Mouse (Mus musculus): ENCODE measurements around the gene Cks2.
"Not testable (repeated sequence)": the region's sequence is repeated elsewhere in the genome, so short reads cannot be mapped to it uniquely, and the experiment has no call there.

Gene Cks2

DNA sequence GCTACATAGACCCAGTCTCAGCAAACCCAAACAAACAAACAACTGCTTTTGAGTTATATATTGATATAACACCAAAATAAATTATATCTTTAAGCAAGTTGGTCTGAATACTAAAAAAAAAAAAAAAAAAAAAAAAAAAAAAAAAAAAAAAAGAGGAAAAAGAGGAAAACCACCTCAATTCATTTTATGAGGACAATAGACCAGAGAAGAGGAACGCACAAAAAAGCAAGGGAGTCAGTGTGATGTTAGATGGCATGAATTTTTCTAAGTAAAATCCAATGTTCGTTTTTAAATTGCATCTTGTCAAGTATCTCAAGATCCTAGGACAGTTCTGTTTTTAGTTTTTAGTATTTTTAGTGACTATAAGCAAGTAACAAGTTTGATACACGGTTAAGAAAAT, 3.6 kb upstream of the Cks2 start:
- DNase-seq = no peak

DNA sequence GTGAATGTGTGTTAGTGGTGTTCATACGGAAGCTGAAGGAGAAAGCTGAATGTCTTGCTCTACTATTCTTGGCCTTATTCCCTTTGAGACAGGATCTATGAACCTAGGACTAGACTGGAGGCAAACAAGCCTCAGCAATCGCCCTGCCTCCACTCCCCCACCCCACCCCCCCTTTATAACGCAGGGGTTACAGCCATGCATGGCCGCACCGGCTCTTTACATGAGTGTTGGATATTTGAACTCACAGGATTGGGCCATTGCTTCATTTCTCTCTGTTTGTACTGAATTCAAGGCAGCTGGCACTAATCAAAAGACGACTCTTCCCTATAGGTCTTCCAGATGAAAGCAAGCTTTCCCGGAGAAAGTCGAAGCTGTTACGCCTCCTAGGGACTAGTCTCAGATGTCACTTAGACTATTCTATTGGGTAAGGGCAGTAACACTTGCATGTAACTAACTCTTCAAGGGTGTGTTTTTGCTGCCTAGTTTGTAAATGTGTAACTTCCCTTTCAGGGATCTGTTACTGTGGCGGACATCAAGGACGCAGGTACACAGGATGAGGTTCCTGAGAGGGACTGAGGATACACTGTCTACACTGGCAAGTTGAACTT, 2.8 kb upstream of the Cks2 start:
- peak; percentile 57 for DNase-seq

DNA sequence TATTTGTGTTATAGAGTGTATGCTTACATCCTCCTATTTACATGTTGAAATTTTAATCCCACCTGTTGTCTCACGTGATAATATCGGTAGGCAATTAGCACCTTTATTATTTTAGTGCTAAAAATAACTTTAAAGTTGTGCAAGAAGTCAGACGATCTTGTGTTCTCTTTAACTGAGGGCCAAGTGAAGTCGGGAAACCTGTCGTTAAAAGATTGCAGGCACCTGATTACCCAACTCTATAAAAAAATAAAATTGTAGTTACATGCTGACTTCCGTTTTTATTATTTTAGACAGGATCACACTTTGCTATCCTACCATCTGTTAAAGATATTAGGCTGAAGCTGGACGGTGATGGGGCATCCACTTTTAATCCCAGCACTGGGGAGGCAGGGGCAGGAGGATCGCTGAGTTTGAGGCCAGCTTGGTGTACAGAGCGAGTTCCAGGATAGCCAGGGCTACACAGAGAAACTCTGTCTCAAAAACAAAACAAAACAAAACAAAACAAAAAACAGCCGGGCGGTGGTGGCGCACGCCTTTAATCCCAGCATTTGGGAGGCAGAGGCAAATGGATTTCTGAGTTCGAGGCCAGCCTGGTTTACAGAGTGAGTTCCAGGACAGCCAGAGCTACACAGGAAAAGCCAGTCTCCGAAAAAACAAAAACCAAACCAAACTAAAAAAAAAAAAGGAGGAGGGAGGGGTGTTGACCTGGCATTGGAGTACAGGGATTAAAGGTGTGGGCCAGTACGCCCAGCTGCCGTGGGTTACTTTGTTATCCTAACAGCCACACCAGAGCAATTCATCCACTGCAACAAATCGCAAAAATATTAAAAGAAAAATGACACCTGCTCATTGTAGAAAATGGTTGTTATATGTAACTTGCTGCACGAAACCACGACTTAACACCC, 856 bp upstream of the Cks2 start:
- no peak for DNase-seq

DNA sequence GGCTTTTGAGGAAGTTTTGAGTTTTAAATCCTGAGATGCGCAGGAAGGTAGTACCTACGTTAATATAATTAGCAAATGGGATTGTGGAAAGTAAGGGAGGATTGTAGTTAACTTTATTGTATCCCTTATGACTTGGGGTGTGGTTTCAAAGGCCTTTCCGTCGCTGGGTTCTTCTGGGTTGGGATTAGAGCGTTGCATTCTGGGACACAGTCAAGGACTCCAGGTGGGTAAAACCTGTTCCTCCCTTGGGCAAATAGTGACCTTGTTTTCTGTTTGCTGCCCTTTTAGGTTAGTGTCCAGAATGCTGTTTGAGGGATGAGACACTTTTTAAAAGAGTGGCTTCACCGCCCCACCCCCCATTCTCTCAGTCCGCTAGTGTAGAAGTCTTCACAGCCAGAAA, 840 bp downstream of the Cks2 start:
- DNase-seq = no peak

DNA sequence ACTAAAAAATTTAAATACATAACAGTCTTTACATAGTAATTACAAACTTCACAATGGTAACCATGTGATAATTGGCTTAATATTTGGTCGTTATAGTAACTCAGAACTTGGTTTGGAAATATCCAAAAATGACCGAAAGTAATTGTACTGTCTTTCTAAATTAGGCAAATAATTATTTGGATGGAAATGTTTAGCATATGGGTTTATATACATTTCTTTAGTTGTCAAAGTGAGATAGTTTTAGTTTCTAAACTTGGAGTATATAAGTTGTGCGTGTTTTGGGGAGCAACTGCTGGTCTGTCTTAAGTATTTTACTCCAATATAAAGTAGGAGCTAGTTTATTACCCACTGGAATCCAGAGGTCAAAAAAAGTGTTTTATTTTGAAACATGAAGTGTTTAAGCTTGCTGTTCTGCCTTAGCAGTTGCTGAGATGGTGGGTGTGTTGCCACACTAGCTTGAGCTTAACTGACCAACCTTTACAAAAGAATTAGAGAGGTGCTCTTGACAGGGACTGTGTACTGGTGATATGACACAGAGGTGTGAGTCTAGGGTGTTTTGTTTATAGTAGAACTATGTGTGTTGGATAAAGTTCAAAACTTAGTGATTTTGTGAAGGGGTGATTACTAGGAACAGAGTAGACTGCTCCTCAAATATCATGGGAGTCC, 1.5 kb downstream of the Cks2 start:
- DNase-seq = no peak

DNA sequence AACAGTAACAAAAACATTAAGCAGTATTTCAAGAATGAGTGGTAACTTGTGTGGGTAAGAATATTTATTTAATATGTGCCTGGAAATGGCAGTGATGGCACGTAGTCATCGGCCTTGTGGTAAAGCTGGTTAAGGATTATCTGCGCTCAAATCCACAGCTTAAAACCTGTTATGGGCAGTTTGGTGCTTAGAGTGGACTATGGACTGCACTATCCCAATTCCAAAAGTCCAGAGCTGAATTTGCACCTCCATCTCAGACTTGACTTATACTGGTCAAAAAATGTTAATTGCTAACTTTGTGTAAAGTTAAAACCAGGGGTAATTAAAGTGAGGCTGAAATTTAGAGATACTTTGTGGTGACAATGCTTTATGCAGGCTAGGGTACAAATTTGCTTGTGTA, 2.7 kb downstream of the Cks2 start:
- peak; percentile 61 for DNase-seq

DNA sequence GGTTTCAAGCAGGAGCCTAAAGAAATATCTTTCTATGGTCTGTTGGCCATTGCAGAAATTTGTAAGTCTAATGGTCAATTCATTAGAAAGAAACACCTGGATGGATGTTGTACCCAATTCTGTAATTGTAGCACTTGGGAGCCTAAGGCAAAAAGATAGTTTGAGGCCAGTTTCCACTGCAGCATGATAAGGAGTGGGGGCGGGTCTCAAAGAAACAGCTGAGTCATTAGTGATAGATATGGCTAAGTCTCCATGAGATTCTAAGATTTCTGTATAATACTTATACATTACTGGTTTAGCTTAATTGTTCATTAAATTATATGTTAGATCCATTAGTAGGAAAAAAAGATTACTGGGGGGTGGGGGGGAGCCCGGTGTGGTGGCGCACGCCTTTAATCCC, 3.2 kb downstream of the Cks2 start:
- DNase-seq = no peak

DNA sequence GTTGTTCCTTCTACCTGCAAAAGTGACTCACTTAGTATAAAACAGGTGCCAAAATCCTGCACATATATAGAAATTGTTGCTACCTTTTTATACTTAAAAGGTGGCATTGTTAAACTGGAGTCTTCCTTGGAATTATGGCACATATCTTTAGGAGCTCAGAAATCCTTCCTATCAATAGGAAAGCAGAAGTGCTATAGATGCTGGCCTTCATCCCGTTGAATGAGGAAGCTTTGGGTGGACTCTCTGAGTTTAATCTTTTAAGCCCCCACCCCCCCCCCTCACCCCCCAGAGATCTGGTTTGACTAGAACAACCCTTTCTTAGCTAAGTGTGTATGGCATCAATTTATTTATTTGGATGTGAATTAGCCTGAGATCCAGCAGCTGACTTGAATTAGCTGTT, 4.7 kb downstream of the Cks2 start:
- DNase-seq = no peak

DNA sequence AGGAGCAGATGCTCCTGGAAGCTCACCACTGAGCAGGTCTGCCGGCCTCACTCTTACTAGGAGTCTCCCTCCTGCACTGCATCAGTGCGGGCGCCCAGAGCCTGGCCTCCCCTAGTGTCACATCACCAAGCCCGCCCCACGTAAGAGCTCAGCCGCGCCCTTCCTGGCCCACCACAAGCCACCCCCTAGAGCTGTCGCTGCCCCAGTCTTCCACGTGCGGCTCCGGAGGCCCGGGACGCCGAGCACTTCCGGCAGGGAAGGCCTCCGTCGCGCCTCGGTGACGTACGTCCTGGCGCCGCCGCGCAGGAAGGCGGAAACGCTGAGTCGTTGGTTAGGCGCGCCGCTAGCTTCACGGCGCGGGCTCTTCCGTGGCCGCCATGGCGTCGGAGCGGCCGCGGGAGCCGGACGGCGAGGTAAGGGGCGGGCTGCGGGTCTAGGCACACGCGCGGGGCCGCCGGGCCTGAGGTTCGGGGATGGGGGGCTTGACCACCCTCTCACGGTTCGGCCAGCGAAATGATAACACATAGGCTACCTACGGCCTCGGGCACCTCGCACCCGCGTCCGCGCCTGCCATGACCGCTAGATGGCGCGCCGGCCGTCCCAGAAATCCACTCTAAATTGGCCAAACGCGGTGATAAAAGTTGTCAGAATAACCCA, 6.5 kb downstream of the Cks2 start, which contains the start of gene Secisbp2:
Secisbp2 (plus strand) TSS at position 290 of the 657 bp plus-strand sequence.
- peak; percentile 95 for DNase-seq

DNA sequence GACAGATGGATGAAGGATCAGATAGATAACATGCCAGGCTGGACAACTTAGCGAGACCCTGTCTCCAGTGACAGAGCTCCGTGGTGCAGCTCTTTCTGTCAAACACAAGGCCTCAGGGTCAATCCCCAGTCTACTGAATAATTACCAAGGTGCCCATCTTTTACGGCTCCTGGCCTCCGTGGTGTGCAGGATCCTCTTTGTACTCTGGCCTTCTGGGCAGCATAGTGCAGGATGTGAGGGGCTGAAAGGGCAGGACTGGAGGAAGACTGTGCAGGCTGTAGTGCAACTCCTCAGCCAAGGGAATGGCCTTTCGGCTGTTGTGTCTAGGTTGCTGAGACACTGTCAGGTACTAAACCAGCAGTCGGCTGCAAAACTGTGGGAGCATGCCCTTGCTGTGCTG, 8.1 kb downstream of the Cks2 start:
- no peak for DNase-seq

DNA sequence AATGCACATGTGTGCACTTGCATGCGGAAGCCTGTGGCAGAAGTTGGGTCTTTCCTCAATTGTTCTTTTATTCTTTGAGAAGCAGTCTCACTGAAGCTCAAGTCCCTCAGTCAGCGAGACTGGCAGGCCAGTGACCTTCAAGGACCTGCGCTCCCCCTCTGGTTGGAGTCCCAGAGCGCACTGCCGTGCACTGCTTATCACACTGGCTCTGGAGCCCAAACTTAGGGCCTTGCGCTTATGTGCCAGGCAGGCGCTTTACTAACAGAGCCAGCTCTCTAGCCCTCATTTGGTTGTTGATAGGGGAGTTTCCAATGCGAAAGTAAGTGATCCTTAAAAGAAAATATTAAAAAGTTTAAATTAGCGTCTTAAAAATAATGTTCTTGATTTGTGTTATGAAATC, 8.9 kb downstream of the Cks2 start:
- no peak for DNase-seq

DNA sequence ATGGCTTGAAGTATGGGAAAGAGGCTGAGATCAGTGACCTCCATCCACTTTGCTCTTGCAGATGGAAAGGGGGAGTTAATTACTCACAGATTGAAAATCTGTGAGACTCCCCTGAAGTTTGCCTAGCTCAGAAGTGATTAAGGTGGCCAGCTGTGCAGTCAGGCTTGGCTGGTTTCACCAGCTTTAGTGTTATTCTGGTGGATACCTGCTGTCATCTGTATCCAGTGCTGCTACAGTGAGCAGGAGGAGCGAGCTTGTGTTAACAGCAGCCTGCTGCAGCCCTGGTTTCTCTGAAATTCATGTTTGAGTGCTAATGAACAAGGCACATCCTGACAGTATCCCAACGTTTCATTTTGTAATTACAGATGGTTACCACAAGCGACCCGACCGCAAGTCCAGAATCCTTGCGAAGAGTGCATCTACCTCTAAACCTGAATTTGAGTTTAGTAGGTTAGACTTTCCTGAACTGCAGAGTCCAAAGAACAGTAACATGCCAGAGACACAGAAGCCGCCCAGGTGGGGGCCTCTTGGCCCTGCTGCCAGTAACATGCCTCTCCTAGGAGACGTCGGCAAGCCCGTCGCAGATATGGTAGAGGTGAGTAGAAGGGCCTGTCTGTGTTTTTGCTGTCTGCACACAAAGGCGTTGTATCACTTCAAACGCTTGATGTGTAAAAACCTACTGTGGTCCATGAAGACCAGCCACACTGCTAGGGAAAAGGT, 11.6 kb downstream of the Cks2 start:
- DNase-seq = peak; percentile 54

DNA sequence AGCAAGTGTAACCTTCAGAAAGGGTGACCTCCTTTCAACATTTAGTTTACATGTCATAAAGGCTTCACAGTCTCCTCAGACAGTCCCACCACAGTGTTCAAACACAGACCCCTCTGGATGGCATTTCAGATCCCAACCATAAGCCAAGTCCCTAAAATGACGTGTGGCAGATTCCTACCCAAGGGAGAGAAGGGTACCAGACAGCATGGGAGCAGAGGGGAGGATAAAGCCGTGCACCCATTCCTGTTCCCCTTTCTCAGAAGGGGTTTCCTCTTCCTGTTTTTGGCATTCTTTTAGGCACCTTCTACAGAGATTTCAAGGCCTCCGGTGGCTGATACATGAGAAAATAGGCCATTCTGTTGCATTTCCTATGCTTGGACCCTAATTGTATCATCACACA, 13.1 kb downstream of the Cks2 start:
- no peak for DNase-seq

DNA sequence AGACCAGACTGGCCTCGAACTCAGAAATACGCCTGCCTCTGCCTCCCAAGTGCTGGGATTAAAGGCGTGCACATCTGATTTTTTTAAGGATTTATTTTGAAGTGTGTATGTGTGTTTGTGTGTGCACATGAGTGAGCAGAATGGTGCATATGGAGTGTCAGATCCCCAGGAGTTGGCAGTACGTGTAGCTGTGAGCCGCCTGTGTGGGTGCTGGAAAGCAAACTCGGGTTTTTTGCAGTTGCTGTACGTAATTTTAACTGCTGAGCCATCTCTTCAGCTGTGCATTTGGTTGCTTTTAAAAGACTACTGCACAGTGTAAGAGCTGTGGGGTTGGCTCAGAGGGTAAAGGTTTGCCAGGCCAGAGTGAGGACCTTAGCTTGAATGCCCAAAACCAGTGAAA, 14.5 kb downstream of the Cks2 start:
- no peak for DNase-seq

DNA sequence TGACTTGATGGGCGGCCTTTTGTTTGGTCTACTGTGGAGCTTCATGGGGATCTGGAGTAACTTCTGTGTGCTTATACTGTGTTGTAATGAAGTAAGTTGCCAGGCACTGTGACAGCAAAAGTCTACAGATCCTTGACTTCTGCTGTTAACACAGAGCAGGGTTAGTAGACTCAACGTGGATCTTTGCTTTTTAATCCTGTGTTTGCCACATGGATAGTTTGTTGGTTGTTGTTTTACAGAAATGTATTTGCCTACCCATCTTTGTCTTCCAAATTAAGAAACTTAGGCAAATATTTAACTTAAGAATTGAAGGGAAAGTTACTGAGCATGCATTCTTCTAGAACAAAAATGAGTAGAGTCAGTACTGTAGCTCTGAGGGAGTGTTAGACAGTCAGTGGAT, 18.5 kb downstream of the Cks2 start:
- no peak for DNase-seq

DNA sequence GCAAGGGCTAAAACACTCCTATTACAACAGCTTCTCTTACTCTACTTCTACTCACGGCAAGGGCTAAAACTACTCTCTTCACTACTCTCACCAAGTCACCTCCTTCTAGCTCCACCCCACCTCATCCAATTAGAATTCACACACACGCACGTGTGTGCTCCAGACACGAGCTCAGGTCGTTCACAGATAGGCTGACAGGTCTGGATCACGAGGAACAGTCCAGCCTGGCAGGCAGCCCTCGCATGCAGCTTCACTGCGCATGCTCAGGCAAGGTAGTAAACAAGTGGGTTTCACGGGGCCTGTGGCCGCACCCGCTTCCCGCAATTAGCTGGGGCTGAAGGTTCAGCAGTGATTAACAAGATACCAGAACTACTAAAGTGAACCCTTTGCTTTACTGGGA, 23.2 kb downstream of the Cks2 start:
- DNase-seq = not testable (repeated sequence)

DNA sequence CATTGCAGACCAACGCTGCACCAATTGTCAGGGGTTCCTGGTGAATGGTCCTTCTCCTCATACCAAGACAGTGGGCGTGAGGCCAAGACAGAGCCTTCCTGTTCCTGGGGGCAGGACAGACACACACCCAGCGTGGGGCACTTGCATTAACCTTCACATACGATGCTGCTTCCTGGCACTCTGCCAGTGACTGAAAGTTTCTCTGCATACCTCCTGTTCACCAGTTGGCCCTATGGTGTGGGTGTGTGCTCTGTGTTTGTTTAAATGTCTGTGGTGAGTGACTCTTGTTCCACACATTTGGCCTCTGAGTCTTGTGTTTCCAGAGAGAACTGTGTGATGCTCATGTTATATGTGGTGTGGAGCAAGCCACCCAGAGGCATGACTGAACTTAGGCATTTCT, 31.6 kb downstream of the Cks2 start:
- no peak for DNase-seq

DNA sequence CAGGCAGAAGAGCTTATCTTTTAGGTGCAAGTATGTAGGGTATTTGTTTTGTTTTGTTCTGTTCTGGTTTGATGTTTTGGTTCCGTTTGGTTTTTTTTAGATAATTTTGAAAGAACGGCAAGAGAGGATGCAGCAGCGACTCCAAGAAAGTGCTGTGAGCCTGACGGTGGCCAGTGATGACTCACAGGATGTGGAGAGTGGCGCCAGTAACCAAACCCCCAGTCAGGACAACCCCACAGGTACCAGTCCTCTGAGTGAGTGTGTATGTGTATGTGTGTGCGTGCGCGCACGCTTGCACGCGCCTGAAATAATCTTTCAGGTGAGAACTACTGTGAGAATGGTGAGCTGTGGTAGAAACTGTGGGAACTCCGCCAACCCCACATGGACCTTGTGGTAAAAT, 32.0 kb downstream of the Cks2 start:
- DNase-seq = no peak

DNA sequence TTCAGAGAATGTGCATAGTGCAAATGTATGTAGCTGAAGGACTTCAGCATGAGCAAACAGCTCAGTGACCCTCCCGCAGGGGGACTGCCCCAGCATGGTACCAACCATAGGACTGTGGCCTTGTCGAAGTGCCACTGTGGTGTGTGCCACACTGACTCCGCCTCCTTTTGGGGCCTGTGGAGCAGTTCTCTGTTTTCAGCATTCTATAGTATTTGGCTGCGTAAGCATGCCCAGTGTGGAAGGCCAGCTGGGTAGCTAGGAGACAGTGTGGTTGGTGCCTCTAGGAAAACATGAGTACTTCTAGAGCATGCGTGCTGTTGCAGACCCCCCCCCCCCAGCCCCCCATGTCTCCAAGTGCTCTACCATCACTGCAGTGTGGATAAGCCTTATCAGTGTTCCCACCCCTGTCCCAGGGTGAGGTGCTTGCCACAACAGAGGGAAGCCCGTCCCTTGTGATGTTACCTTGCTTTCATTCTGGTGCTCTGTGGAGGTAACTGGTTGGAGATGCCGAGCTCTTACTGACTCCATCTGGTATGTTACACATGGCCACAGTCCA, 32.7 kb downstream of the Cks2 start:
- no peak for DNase-seq

DNA sequence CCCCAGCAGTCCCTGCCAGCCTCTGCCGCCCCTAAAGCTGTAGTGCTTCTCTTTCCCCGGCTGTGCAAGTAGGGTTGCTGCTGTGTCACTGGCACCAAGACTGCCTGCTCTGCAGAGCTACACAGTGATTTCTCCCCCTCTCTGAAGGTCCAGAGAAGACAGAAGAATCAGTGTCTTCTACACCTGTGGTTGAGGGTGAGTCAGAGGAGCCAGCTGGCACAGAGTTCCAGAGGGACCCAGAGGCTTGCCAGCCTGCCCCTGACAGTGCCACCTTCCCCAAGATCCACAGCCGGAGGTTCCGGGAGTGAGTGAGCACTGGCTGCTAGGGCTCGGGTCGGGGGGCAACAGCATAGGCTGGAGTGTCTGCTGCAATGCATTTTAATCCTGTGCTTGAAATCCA, 33.7 kb downstream of the Cks2 start:
- DNase-seq = no peak

DNA sequence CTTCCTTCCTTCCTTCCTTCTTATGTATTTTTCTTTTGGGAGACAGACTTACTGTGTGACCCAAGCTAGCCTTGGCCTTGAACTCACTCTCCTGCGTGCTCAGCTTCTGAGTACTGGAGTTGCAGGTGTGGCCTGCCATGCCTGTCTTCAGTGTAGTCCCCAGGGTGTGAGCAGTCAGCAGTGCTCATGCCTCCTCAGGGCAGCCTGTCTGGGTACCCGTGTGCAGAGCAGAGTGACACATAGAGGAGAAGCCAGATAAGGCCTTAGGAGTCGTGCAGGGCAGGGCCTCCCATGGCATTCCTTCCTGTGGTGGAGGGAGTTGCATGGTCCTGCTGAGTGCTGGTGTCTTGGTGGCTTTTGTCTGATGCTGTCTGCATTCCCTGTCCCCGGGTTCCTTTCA, 34.3 kb downstream of the Cks2 start:
- no peak for DNase-seq

DNA sequence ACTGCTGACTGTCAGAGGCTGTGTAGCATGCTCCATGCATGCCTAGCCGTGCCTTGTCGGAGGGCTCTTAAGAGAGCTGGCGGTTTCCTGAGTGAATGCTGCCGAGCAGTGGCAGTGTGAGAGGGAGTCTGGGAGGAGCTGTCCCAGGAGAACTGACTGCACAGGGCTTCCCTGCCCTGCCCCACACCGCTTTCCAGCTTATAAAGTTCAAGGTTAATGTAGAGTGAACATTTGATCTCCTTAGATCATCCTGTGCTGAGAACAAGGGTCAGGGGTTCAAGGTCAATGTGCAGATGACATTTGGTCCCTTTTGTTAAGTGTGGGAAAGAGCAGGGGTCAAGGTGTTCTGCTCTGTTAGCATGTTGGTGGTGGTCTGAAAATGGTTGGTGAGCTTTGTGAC, 36.0 kb downstream of the Cks2 start:
- DNase-seq = no peak

All from kidney, postnatal 14 days (tissue).